Mouse (Mus musculus) midbrain, postnatal 0 days (tissue): ENCODE data around the gene Ppp1r12a. TPM values are rescaled to one million over a fixed set of nuclear protein-coding genes. Genes with fewer than 3 reads are reported as not detected.

ENCODE experiments used
- ATAC-seq: fragments of 200-750 bp; cut with Nextera tagmentation; 2 replicates; pipeline ENCODE4 v1.8.0; 2017; ENCODE audit warnings: moderate number of reproducible peaks, mild to moderate bottlenecking, moderate TSS enrichment, moderate library complexity; ENCODE audit not compliant: low FRiP score
- DNase-seq: peaks from one replicate; pipeline ENCODE4 v3.0.0-alpha.2; 2015; ENCODE audit warnings: low spot score
- H3K27ac ChIP-seq: fragments of 300-500 bp; sonication (generic); 2 replicates; pipeline ENCODE4 v1.5.1; 2014; ENCODE audit warnings: low read depth, mild to moderate bottlenecking, low read length, mixed read lengths
- H3K27me3 ChIP-seq: fragments of 300-500 bp; sonication (generic); 2 replicates; pipeline ENCODE4 v1.6.1; 2014; ENCODE audit warnings: low read length, control low read depth, mixed read lengths; ENCODE audit not compliant: insufficient read depth
- H3K36me3 ChIP-seq: fragments of 300-500 bp; sonication (generic); 2 replicates; pipeline ENCODE4 v1.6.1; 2014; ENCODE audit warnings: low read length, control low read depth, mixed read lengths; ENCODE audit not compliant: insufficient read depth
- H3K4me1 ChIP-seq: fragments of 300-500 bp; sonication (generic); 2 replicates; pipeline ENCODE4 v1.6.1; 2014; ENCODE audit warnings: mild to moderate bottlenecking, control low read depth, antibody characterized with exemption, low read length, mixed read lengths; ENCODE audit not compliant: insufficient read depth
- H3K4me2 ChIP-seq: fragments of 300-500 bp; sonication (generic); 2 replicates; pipeline ENCODE4 v1.6.1; 2014; ENCODE audit warnings: low read depth, mild to moderate bottlenecking, low read length, mixed read lengths; ENCODE audit not compliant: poor library complexity, severe bottlenecking
- H3K4me3 ChIP-seq: fragments of 300-500 bp; sonication (generic); 2 replicates; pipeline ENCODE4 v1.5.1; 2014; ENCODE audit warnings: low read depth, mild to moderate bottlenecking, low read length, moderate library complexity
- H3K9ac ChIP-seq: fragments of 300-500 bp; sonication (generic); replicated peaks from 2 replicates; pipeline ENCODE4 v1.6.1; 2014; ENCODE audit warnings: mild to moderate bottlenecking, low read length, moderate library complexity, mixed read lengths; ENCODE audit not compliant: poor library complexity, severe bottlenecking
- H3K9me3 ChIP-seq: fragments of 300-500 bp; sonication (generic); 2 replicates; pipeline ENCODE4 v1.6.1; 2016; ENCODE audit warnings: low read length, control low read depth
- CTCF ChIP-seq: IDR thresholded peaks from 2 replicates; pipeline ENCODE4 v1.5.1; 2016; ENCODE audit warnings: antibody characterized with exemption, mild to moderate bottlenecking
- WGBS: fragments of 180-500 bp; shearing (Covaris S2); extraction: QIAGEN DNeasy Blood & Tissue Kit; methylation state at CpG from one replicate; pipeline ENCODE4 v1.1.7; 2014; 5-methylcytosine and 5-hydroxymethylcytosine counted together
- polyA plus RNA-seq: library from polyadenylated mRNA; unstranded; fragments of >200 nt; fragmentation: Nextera tagmentation; extraction: Ambion mirVana; gene quantifications from 2 replicates; pipeline ENCODE4 v1.2.1, GENCODE M21; 2015
- total RNA-seq: library from RNA; depleted of rRNA; stranded (reverse); fragments of >200 nt; gene quantifications from 2 replicates; pipeline ENCODE4 v1.2.3, GENCODE M21; 2014

Ppp1r12a gene
- total and polyA plus RNA-seq, 2 experiments from 2014 or later: 52.0 to 71.7 TPM

DNA sequence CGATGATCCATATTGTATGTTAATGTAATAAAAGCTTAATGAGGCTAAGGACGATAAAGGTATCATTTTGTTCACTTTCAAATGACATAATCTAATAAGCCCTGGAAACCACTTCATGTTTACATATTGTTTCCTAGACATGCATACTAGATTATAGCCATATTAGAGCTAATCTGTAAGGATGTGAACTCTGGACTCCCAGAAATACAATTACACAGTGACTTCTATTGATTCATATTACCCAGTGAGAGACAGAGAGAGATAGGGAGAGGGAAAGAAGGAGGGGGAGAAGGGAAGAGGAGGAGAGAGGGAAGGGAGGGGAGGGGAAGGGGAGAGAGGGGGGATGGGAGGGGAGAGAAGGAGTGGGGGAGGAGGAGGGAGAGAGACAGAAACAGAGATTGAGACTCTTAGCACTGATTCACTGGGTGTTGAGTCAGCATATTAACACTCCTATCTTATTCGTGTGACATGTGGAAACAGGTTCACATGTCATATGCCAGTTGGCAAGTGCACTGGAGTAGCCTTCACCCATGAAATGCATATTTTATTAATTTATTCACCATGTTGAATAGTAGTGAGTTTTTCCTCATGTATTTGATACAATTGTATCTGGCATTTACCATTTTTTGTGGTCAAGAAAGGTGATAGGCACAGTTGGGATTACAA, 36.9 kb upstream of the Ppp1r12a start:
- H3K4me1 ChIP-seq: no peaks in the 10 kb centered on the region
- no peak overlapping the region for H3K9ac ChIP-seq
- no peak for ATAC-seq
- 87% methylated on average over 3 of the region's 3 CpGs for WGBS
- H3K4me2 ChIP-seq: no peak overlapping the region
- H3K36me3 ChIP-seq: no peaks in the 10 kb centered on the region
- no peak overlapping the region for H3K27ac ChIP-seq
- H3K27me3 ChIP-seq: no peaks in the 10 kb centered on the region
- H3K4me3 ChIP-seq: no peak overlapping the region
- TF ChIP-seq CTCF: no peak
- DNase-seq: no peak
- no peaks in the 10 kb centered on the region for H3K9me3 ChIP-seq

DNA sequence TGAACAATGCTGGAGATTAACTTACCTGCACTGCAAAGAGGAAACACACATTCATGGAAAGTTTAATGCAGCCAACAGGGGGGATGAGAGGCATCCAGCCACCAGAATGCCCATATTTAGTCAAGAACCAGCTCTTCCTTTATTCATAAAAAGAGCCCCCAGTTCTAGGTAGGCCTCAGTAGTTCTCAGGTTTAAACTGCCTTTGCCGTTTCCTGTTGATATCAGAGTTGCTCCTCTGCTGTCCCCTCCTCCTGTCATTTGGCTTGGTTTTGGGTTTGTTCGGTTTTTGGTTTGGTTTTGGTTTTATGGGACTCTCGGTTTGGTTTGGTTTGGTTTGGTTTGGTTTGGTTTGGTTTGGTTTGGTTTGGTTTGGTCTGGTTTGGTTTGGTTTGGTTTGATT, 32.8 kb upstream of the Ppp1r12a start:
- no peaks in the 10 kb centered on the region for H3K4me1 ChIP-seq
- no peak overlapping the region for H3K4me3 ChIP-seq
- no peak overlapping the region for H3K4me2 ChIP-seq
- H3K27me3 ChIP-seq: no peaks in the 10 kb centered on the region
- no peaks in the 10 kb centered on the region for H3K9me3 ChIP-seq
- no peak overlapping the region for H3K9ac ChIP-seq
- TF ChIP-seq CTCF: no peak
- H3K36me3 ChIP-seq: no peaks in the 10 kb centered on the region
- no peak overlapping the region for H3K27ac ChIP-seq
- no peak for DNase-seq
- 97% methylated on average over 3 of the region's 3 CpGs for WGBS
- ATAC-seq: no peak

DNA sequence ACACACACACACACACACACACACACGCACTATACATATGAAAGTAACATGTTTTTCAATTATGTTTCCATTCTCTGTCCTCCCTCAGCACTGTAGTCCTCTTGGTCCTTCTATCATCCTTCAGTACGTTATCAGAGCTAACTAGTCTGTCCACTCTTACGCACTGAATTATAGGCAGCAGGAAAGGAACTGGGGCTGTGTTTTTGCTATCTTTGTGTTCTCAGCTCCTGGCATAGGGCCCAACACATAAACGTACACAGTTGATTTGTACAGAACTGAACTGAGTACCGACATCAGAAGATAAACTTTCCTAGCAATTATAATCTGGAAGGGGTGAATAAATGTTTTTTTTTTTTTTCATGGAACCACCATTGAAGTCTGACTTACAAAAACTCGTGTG, 30.1 kb upstream of the Ppp1r12a start:
- TF ChIP-seq CTCF: no peak
- no peak for ATAC-seq
- Histone ChIP-seq H3K27ac (no peak overlapping the region), H3K9me3 (no peaks in the 10 kb centered on the region), H3K4me1 (no peaks in the 10 kb centered on the region), H3K4me3 (no peak overlapping the region), H3K27me3 (no peaks in the 10 kb centered on the region), H3K9ac (no peak overlapping the region), H3K4me2 (no peak overlapping the region), H3K36me3 (no peaks in the 10 kb centered on the region)
- no peak for DNase-seq
- WGBS: 77% methylated on average over 6 of the region's 6 CpGs

DNA sequence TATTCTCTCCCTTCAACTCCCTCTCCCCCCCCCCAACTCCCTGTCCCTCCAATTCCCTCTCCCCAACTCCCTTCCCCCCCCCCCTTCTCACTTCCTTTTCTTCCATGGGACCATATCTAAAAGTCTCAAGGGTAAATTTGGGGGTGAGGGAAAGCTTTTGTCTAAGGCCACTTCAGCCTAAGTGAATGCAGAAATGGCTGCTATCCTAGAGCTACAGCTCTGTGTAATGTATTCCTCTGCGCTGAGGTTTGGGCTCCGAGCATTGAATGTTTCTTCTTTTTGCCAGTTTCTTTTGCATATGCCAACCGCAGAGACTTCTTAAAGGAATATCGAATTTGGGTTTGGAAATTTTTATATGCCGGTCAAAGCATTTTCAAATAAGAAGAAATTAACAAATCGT, 28.7 kb upstream of the Ppp1r12a start:
- TF ChIP-seq CTCF: no peak
- no peak overlapping the region for H3K9ac ChIP-seq
- H3K4me2 ChIP-seq: peak overlapping the region; percentile 3; the same call in 1 of the 2 replicates
- peak; percentile 75; the same call in 1 of the 2 replicates for ATAC-seq
- H3K27me3 ChIP-seq: no peaks in the 10 kb centered on the region
- WGBS: 73% methylated on average over 6 of the region's 6 CpGs
- H3K9me3 ChIP-seq: no peaks in the 10 kb centered on the region
- no peaks in the 10 kb centered on the region for H3K4me1 ChIP-seq
- H3K36me3 ChIP-seq: no peaks in the 10 kb centered on the region
- peak; percentile 57 for DNase-seq
- H3K4me3 ChIP-seq: no peak overlapping the region
- H3K27ac ChIP-seq: peak overlapping the region; percentile 64

DNA sequence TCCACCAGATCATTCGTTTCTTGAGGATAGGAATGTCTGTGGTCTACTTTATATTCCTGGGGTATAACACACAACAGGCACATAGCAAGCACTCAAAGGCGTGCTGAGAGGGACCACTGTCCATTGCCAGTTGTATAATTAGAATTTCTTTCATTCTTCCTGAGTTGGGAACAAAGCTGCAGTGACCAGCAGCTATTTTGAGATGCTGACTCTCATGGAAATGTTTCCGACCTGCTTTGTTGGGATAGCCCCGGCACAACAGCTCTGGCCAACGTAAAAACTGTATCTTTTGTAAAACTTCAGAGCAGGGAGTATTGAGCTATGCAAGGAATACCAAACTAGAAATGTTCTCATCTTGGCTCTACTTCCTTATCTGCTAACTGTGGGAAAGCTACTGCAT, 28.2 kb upstream of the Ppp1r12a start:
- no peaks in the 10 kb centered on the region for H3K27me3 ChIP-seq
- H3K4me1 ChIP-seq: no peaks in the 10 kb centered on the region
- ATAC-seq (peak; percentile 87), DNase-seq (peak; percentile 56)
- peak overlapping the region; percentile 3; the same call in 1 of the 2 replicates for H3K4me2 ChIP-seq
- TF ChIP-seq CTCF: no peak
- no peak overlapping the region for H3K4me3 ChIP-seq
- H3K9me3 ChIP-seq: no peaks in the 10 kb centered on the region
- 40% methylated on average over 5 of the region's 5 CpGs for WGBS
- H3K9ac ChIP-seq: no peak overlapping the region
- peak overlapping the region; percentile 64; the same call in 1 of the 2 replicates for H3K27ac ChIP-seq
- H3K36me3 ChIP-seq: no peaks in the 10 kb centered on the region

DNA sequence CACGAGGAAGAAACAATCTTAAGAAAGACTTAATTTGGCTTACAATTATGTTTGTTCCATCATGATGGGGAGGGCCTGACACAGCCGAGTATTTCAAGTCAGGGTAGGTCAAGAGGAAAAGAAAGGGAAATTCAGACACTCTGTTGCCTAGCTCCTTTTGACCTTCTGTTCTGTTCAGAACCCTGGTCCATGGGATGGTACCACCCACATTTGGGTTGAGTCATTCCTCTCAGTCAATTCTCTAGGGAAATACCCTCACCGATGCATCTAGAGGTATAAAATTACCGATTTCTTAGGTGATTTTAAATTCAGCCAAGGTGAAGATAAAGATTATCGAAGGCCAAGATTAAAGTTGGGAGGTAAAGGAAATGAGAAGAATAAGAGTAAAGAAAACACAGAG, 23.6 kb upstream of the Ppp1r12a start:
- Histone ChIP-seq H3K9me3 (no peaks in the 10 kb centered on the region), H3K9ac (no peak overlapping the region), H3K27me3 (no peaks in the 10 kb centered on the region), H3K27ac (no peak overlapping the region), H3K36me3 (no peaks in the 10 kb centered on the region), H3K4me2 (no peak overlapping the region), H3K4me3 (no peak overlapping the region), H3K4me1 (no peaks in the 10 kb centered on the region)
- ATAC-seq (no peak), DNase-seq (no peak)
- no peak for TF ChIP-seq CTCF
- 90% methylated on average over 5 of the region's 5 CpGs for WGBS
